In genomic region chr2:92883912-92884243, GRCm38 (mm10) we compare ENCODE assay signal across 7 mouse cellular contexts. TPM values are rescaled to one million over a fixed set of nuclear protein-coding genes. Genes with fewer than 3 reads are reported as not detected.
DNase-seq lines count a peak whose midpoint lies in the region; ATAC-seq and TF ChIP-seq lines count a peak whose summit lies in the region.

No protein-coding gene starts in this region.

- H3K4me1 ChIP-seq in midbrain, embryonic 10.5 days: peaks cover 11% of the 10 kb centered on the region
- peaks cover 5% of the 10 kb centered on the region; the same call in 1 of the 2 replicates for H3K4me1 ChIP-seq in midbrain, embryonic 16.5 days (ENCODE audit: control insufficient read depth, insufficient read depth, low read length)
- H3K4me1 ChIP-seq in embryonic facial prominence, embryonic 13.5 days: peaks cover 16% of the 10 kb centered on the region
- H3K4me1 ChIP-seq in midbrain, embryonic 15.5 days: peaks cover 8% of the 10 kb centered on the region

- DNase-seq in midbrain, embryonic 10.5 days (ENCODE audit: low spot score): peak; percentile 55
- peak; percentile 54 for DNase-seq in kidney, postnatal 14 days
- no peak for DNase-seq in urinary bladder, postnatal 25 days (ENCODE audit: low spot score)
- no peak for DNase-seq in left cerebral cortex, adult 2 months (ENCODE audit: extremely low spot score in 1 of 2, low spot score in 2 of 2)

- H3K27me3 ChIP-seq in midbrain, embryonic 10.5 days (ENCODE audit: low read depth, poor library complexity, severe bottlenecking): 0 out of 2 replicates have a peak, but pooled peaks cover 4% of the 10 kb centered on the region
- no peaks in the 10 kb centered on the region for H3K27me3 ChIP-seq in midbrain, embryonic 16.5 days (ENCODE audit: control insufficient read depth, insufficient read depth, low read depth, low read length)
- 0 out of 2 replicates have a peak, but pooled peaks cover 12% of the 10 kb centered on the region for H3K27me3 ChIP-seq in embryonic facial prominence, embryonic 13.5 days
- H3K27me3 ChIP-seq in midbrain, embryonic 15.5 days (replicated peaks): no peaks in the 10 kb centered on the region

- no peak overlapping the region for H3K4me2 ChIP-seq in midbrain, embryonic 16.5 days (ENCODE audit: low read length)
- H3K4me2 ChIP-seq in embryonic facial prominence, embryonic 13.5 days: peak overlapping the region; percentile 46
- H3K4me2 ChIP-seq in midbrain, embryonic 15.5 days: no peak overlapping the region; the same call in 1 of the 2 replicates

- H3K9me3 ChIP-seq in midbrain, embryonic 10.5 days (replicated peaks): no peaks in the 10 kb centered on the region
- no peaks in the 10 kb centered on the region for H3K9me3 ChIP-seq in midbrain, embryonic 16.5 days (replicated peaks; ENCODE audit: control insufficient read depth, low read length, poor library complexity, severe bottlenecking)
- no peaks in the 10 kb centered on the region for H3K9me3 ChIP-seq in embryonic facial prominence, embryonic 13.5 days
- no peaks in the 10 kb centered on the region for H3K9me3 ChIP-seq in midbrain, embryonic 15.5 days

- intact Hi-C loops in left cerebral cortex, adult 2 months (cut with DNase I): loop anchor here (1.0 kb wide), 1 partner anchor 179 kb away; no protein-coding TSS in a partner anchor

- no peak overlapping the region for H3K9ac ChIP-seq in midbrain, embryonic 16.5 days (ENCODE audit: low read depth, low read length)
- H3K9ac ChIP-seq in embryonic facial prominence, embryonic 13.5 days: peak overlapping the region; percentile 32; the same call in 1 of the 2 replicates
- H3K9ac ChIP-seq in midbrain, embryonic 15.5 days: no peak overlapping the region

- H3K36me3 ChIP-seq in midbrain, embryonic 10.5 days: no peaks in the 10 kb centered on the region
- no peaks in the 10 kb centered on the region for H3K36me3 ChIP-seq in midbrain, embryonic 16.5 days (ENCODE audit: control insufficient read depth, insufficient read depth, low read length)
- no peaks in the 10 kb centered on the region for H3K36me3 ChIP-seq in embryonic facial prominence, embryonic 13.5 days
- H3K36me3 ChIP-seq in midbrain, embryonic 15.5 days (replicated peaks): no peaks in the 10 kb centered on the region

- no peak for ATAC-seq in midbrain, embryonic 16.5 days
- ATAC-seq in embryonic facial prominence, embryonic 13.5 days (ENCODE audit: insufficient number of reproducible peaks, insufficient read depth, low FRiP score, low TSS enrichment, low read depth): peak; percentile 12; the same call in 1 of the 2 replicates
- peak; percentile 13; the same call in 1 of the 2 replicates for ATAC-seq in midbrain, embryonic 15.5 days (replicated peaks)

- H3K4me3 ChIP-seq in midbrain, embryonic 10.5 days: 0 out of 2 replicates have a peak overlapping the region, but pooled peaks have one; percentile 32
- H3K4me3 ChIP-seq in midbrain, embryonic 16.5 days (ENCODE audit: low read depth, low read length): no peak overlapping the region
- H3K4me3 ChIP-seq in embryonic facial prominence, embryonic 13.5 days: no peak overlapping the region
- no peak overlapping the region for H3K4me3 ChIP-seq in midbrain, embryonic 15.5 days
- no peak overlapping the region for H3K4me3 ChIP-seq in left cerebral cortex, adult 2 months

- no peak for TF ChIP-seq CTCF in left cerebral cortex, adult 2 months (IDR thresholded peaks at IDR 0.05)

- 4% methylated on average over 2 of the region's 2 CpGs for WGBS in midbrain, embryonic 10.5 days
- 0% methylated on average over 2 of the region's 2 CpGs for WGBS in midbrain, embryonic 16.5 days
- 0% methylated on average over 2 of the region's 2 CpGs for WGBS in embryonic facial prominence, embryonic 13.5 days
- 2% methylated on average over 2 of the region's 2 CpGs for WGBS in midbrain, embryonic 15.5 days

- peak overlapping the region; percentile 63 for H3K27ac ChIP-seq in midbrain, embryonic 10.5 days (replicated peaks)
- H3K27ac ChIP-seq in midbrain, embryonic 16.5 days (ENCODE audit: low read length): no peak overlapping the region
- H3K27ac ChIP-seq in embryonic facial prominence, embryonic 13.5 days: peak overlapping the region; percentile 81
- no peak overlapping the region for H3K27ac ChIP-seq in midbrain, embryonic 15.5 days
- no peak overlapping the region for H3K27ac ChIP-seq in left cerebral cortex, adult 2 months

RNA-seq across cellular contexts. Expression of gene Syt13, which starts 31.0 kb away (rescaled TPM):
- 11.1 and 15.0 TPM in 2 replicates for polyA plus RNA-seq in midbrain, embryonic 10.5 days (2016; fragmentation: Nextera tagmentation; extraction: Ambion mirVana)
- polyA plus RNA-seq in midbrain, embryonic 16.5 days (2015; fragmentation: Nextera tagmentation; extraction: Ambion mirVana): 112 and 145 TPM in 2 replicates
- polyA plus RNA-seq in embryonic facial prominence, embryonic 13.5 days (2015; fragmentation: Nextera tagmentation; extraction: Ambion mirVana): 4.2 and 5.4 TPM in 2 replicates
- polyA plus RNA-seq in midbrain, embryonic 15.5 days (2015; fragmentation: Nextera tagmentation; extraction: Ambion mirVana): 85.8 and 88.7 TPM in 2 replicates
- total RNA-seq in left cerebral cortex, adult 2 months (2021): 100 to 1,000 TPM; 190 to 210 TPM

Comparison
In these comparisons a context has a peak if more than half of its experiments do, and no peak if none do; other contexts are left out.
1. H3K27ac ChIP-seq: peak in midbrain, embryonic 10.5 days (single experiment) and embryonic facial prominence, embryonic 13.5 days (single experiment); none in midbrain, embryonic 16.5 days (single experiment), midbrain, embryonic 15.5 days (single experiment) and left cerebral cortex, adult 2 months (single experiment).
2. DNase-seq: peak in midbrain, embryonic 10.5 days (single experiment) and kidney, postnatal 14 days (single experiment); none in urinary bladder, postnatal 25 days (single experiment) and left cerebral cortex, adult 2 months (0 of 2).